Mouse (Mus musculus): ENCODE results near the gene Ctnnbip1.

GRCm38 (mm10) chr4:149607591-149608308, 89.7 kb downstream of the Ctnnbip1 start:
- no peak for TF ChIP-seq CTCF (IDR thresholded peaks at IDR 0.05)
- TF ChIP-seq POLR2A (IDR thresholded peaks at IDR 0.05; ENCODE audit: insufficient read depth, low read depth, low read length), result no peak
- TF ChIP-seq EP300 (IDR thresholded peaks at IDR 0.05; ENCODE audit: insufficient read depth, low read depth, low read length), result no peak

All from heart, adult 2 months (tissue).